Mouse (Mus musculus) heart, embryonic 16.5 days (tissue): ENCODE results near the gene Rpl10-ps3. TPM values are rescaled to one million over a fixed set of nuclear protein-coding genes. Genes with fewer than 3 reads are reported as not detected.

ENCODE experiments used
- ATAC-seq: fragments of 200-750 bp; cut with Nextera tagmentation; replicated peaks from 2 replicates; pipeline ENCODE4 v1.8.0; 2017; ENCODE audit warnings: moderate number of reproducible peaks; ENCODE audit not compliant: insufficient read depth, low FRiP score; ENCODE audit errors: extremely low read depth
- H3K27ac ChIP-seq: fragments of 300-500 bp; sonication (generic); 2 replicates; pipeline ENCODE4 v1.5.1; 2014; ENCODE audit warnings: mild to moderate bottlenecking, low read length, control low read depth, moderate library complexity
- H3K27me3 ChIP-seq: fragments of 300-500 bp; sonication (generic); 2 replicates; pipeline ENCODE4 v1.6.1; 2014; ENCODE audit warnings: low read length, mixed read lengths; ENCODE audit not compliant: control insufficient read depth, insufficient read depth
- H3K36me3 ChIP-seq: fragments of 300-500 bp; sonication (generic); 2 replicates; pipeline ENCODE4 v1.6.1; 2014; ENCODE audit not compliant: control insufficient read depth, insufficient read depth
- H3K4me1 ChIP-seq: fragments of 300-500 bp; sonication (generic); 2 replicates; pipeline ENCODE4 v1.6.1; 2014; ENCODE audit warnings: low read length, mixed read lengths; ENCODE audit not compliant: control insufficient read depth, insufficient read depth
- H3K4me2 ChIP-seq: fragments of 300-500 bp; sonication (generic); 2 replicates; pipeline ENCODE4 v1.6.1; 2014; ENCODE audit warnings: low read depth, mild to moderate bottlenecking, control low read depth, low read length
- H3K4me3 ChIP-seq: fragments of 300-500 bp; sonication (generic); 2 replicates; pipeline ENCODE4 v1.5.1; 2014; ENCODE audit warnings: mild to moderate bottlenecking, control low read depth, low read length
- H3K9ac ChIP-seq: fragments of 300-500 bp; sonication (generic); 2 replicates; pipeline ENCODE4 v1.6.1; 2014; ENCODE audit warnings: low read length, control low read depth
- H3K9me3 ChIP-seq: fragments of 300-500 bp; sonication (generic); replicated peaks from 2 replicates; pipeline ENCODE4 v1.6.1; 2016; ENCODE audit warnings: low read length; ENCODE audit not compliant: control insufficient read depth
- WGBS: fragments of 180-500 bp; shearing (Covaris S2); extraction: QIAGEN DNeasy Blood & Tissue Kit; methylation state at CpG from one replicate; pipeline ENCODE4 v1.1.7; 2014; 5-methylcytosine and 5-hydroxymethylcytosine counted together
- polyA plus RNA-seq: library from polyadenylated mRNA; unstranded; fragments of >200 nt; fragmentation: Nextera tagmentation; extraction: Ambion mirVana; gene quantifications from 2 replicates; pipeline ENCODE4 v1.2.1, GENCODE M21; 2015

The Rpl10-ps3 gene
- polyA plus RNA-seq, 1 experiment from 2014 or later: 219 TPM

DNA sequence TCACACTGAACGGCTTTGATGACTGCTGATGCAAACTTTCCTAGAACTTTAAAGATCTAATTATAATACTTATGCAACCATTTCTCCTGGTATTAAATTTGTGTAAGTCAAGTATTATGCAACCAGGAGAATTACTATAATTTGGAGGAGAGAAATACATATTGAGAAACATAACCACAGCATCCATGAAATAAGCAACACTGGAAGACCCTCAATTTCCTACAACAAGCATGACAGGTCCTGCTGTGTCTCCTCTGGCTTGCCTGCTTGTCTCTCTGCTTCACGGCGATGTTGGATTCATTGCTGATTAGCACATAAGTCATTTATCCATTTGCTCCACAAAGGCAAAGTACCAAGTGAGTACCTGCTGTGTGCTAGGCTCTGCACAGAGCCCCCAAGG is 12.6 kb upstream of the Rpl10-ps3 start:
- Histone ChIP-seq H3K4me2 (no peak overlapping the region), H3K9ac (no peak overlapping the region), H3K27ac (no peak overlapping the region), H3K36me3 (no peaks in the 10 kb centered on the region), H3K4me1 (no peaks in the 10 kb centered on the region), H3K9me3 (no peaks in the 10 kb centered on the region), H3K4me3 (no peak overlapping the region), H3K27me3 (no peaks in the 10 kb centered on the region)
- WGBS: 65% methylated on average over 3 of the region's 3 CpGs
- no peak for ATAC-seq

DNA sequence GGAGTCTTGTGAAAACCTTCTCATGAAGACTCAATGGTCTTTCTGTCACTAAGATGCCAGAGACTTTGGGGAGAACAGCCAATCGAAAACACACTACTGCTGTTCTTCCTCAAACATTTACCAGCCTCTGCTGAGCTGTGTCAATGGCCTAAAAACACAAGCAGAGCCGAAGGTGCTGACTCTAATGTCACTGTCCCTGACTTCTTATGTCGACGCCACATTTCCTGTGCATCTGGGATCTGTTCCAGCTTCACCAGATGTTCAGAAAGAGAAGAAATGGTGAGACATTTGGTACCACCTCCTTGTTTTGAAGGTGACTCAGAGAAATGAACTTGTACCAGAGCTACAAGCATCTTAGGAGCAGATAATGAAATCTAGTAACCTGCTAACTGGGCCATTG is 7.0 kb upstream of the Rpl10-ps3 start:
- WGBS: 38% methylated on average over 4 of the region's 4 CpGs
- ATAC-seq: no peak
- H3K4me3 ChIP-seq: no peak overlapping the region
- H3K36me3 ChIP-seq: no peaks in the 10 kb centered on the region
- no peak overlapping the region for H3K27ac ChIP-seq
- no peaks in the 10 kb centered on the region for H3K4me1 ChIP-seq
- H3K27me3 ChIP-seq: no peaks in the 10 kb centered on the region
- no peak overlapping the region for H3K9ac ChIP-seq
- no peak overlapping the region for H3K4me2 ChIP-seq
- H3K9me3 ChIP-seq: no peaks in the 10 kb centered on the region

DNA sequence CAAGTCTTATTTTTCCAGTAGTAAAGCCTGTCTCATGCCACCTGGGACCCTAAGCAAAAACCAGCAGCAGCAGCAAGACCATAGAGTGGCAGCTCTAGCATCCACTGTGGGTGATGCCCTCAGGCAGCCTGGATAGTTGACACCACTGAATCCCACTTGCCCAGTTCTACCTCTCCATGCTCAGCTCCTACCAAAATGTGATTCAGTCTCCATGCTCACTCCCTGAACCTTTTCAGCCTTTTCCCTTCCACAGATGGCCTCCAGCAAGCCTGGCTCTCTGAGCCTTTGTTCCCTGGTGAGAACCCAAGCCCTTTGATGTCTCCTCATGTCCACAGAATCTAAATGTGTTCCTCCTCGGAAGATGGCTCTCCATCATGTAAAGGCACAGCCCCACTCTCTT is 5.8 kb upstream of the Rpl10-ps3 start:
- H3K4me1 ChIP-seq: no peaks in the 10 kb centered on the region
- H3K9me3 ChIP-seq: no peaks in the 10 kb centered on the region
- no peak overlapping the region for H3K9ac ChIP-seq
- no peak for ATAC-seq
- 69% methylated on average over 1 of the region's 1 CpGs for WGBS
- H3K36me3 ChIP-seq: no peaks in the 10 kb centered on the region
- no peak overlapping the region for H3K4me2 ChIP-seq
- H3K27me3 ChIP-seq: no peaks in the 10 kb centered on the region
- H3K27ac ChIP-seq: no peak overlapping the region
- no peak overlapping the region for H3K4me3 ChIP-seq

DNA sequence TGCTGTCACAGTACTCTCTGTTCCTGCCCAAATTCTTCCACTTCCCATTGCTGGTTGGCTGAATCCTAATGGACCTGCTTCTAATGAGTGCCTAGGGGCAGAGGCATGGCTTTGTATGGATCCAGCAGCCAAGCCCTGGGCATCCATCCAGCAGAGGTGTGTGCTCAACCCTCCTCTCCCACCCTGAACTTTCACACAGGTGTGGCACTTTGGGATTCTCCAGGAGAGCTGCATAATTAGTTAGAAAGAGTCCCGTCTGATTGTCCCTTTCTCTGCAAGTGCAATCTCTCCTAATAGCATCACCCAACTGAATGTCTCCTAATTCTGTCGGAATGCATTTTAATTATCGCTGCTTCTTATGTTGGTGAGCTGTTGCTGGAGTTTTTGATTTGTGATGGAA is 4.4 kb upstream of the Rpl10-ps3 start:
- Histone ChIP-seq H3K9me3 (no peaks in the 10 kb centered on the region), H3K4me2 (no peak overlapping the region), H3K27ac (no peak overlapping the region), H3K27me3 (no peaks in the 10 kb centered on the region), H3K4me1 (no peaks in the 10 kb centered on the region), H3K36me3 (no peaks in the 10 kb centered on the region), H3K4me3 (no peak overlapping the region), H3K9ac (no peak overlapping the region)
- WGBS: 79% methylated on average over 3 of the region's 3 CpGs
- ATAC-seq: no peak

DNA sequence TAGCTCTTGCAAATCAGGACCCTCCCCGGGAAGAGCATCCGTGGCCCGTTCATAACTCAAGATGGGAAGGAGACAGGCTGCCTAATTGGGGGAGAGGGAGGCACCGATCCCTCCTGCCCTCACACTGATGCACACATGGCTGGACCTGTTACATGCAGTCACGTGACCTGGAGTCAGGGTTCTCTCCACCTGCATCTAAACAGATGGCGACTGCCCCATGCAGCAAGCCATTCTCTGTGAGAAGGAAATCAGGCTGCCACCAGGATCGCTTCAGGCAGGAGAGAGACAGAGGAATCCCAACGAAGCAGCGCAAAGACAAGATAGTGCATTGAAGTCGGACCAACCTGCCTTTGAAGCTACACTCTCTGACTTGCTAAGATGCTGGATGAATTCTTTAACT is 3.5 kb upstream of the Rpl10-ps3 start:
- Histone ChIP-seq H3K4me2 (no peak overlapping the region), H3K27ac (no peak overlapping the region), H3K9ac (no peak overlapping the region), H3K4me3 (no peak overlapping the region), H3K36me3 (no peaks in the 10 kb centered on the region), H3K9me3 (no peaks in the 10 kb centered on the region), H3K4me1 (no peaks in the 10 kb centered on the region), H3K27me3 (no peaks in the 10 kb centered on the region)
- ATAC-seq: no peak
- 78% methylated on average over 10 of the region's 10 CpGs for WGBS

DNA sequence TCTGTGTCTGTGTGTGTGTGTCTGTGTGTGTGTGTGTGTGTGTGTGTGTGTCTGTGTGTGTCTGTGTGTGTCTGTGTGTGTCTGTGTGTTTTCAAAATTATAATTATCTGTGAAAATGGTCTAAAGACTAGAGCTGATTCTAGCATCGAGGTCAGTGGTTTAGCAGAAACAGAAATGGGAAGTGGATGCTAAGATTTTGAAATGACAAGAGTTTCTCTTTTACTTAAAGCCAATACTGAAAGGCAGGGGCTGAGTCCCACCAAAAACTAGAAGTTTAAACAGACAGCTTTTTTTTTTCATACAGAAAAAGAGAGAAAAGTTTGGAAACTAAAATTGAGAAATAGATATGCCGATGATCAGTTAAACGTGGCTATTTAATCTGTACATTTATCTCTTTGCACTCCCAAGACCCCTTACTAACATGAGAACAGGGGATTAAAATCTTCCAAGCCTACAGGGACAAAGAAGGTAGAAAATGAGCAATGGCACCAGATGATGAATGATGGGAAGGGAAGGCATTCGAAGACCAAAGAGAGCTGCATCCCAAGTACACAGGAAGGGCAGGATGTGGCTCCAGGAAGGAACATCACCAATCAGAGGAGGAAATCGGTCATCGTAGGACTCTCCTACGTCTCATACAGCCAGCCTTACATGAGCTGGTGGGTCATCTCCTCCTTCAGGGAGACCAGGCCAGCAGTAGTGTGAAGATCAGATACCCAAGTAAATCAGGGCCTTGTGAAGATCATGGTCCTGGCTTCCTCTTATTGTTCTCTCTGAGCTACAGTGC is 9.0 kb downstream of the Rpl10-ps3 start:
- 68% methylated on average over 7 of the region's 7 CpGs for WGBS
- H3K4me2 ChIP-seq: no peak overlapping the region
- H3K4me3 ChIP-seq: no peak overlapping the region
- H3K27me3 ChIP-seq: no peaks in the 10 kb centered on the region
- no peaks in the 10 kb centered on the region for H3K36me3 ChIP-seq
- H3K9me3 ChIP-seq: no peaks in the 10 kb centered on the region
- no peak for ATAC-seq
- H3K27ac ChIP-seq: no peak overlapping the region
- H3K4me1 ChIP-seq: no peaks in the 10 kb centered on the region
- no peak overlapping the region for H3K9ac ChIP-seq

GRCm38 (mm10) chr9:50333413-50333812 is 11.4 kb downstream of the Rpl10-ps3 start:
- H3K4me3 ChIP-seq: no peak overlapping the region
- 0 out of 2 replicates have a peak overlapping the region, but pooled peaks have one; percentile 13 for H3K4me2 ChIP-seq

GRCm38 (mm10) chr9:50324355-50325225 is 20.2 kb downstream of the Rpl10-ps3 start:
- peaks cover 6% of the 10 kb centered on the region; the same call in 1 of the 2 replicates for H3K9me3 ChIP-seq
- H3K36me3 ChIP-seq: no peaks in the 10 kb centered on the region
- WGBS: 74% methylated on average over 9 of the region's 9 CpGs
- H3K27ac ChIP-seq: no peak overlapping the region
- ATAC-seq: no peak
- H3K9ac ChIP-seq: no peak overlapping the region
- H3K4me2 ChIP-seq: no peak overlapping the region
- H3K27me3 ChIP-seq: no peaks in the 10 kb centered on the region
- H3K4me1 ChIP-seq: no peaks in the 10 kb centered on the region
- no peak overlapping the region for H3K4me3 ChIP-seq

More at GRCm38 (mm10) chr9:50333413-50333812, 11.4 kb downstream of the Rpl10-ps3 start:
- H3K36me3 ChIP-seq: no peaks in the 10 kb centered on the region
- H3K9me3 ChIP-seq: no peaks in the 10 kb centered on the region
- H3K9ac ChIP-seq: no peak overlapping the region
- no peaks in the 10 kb centered on the region for H3K4me1 ChIP-seq
- WGBS: 29% methylated on average over 6 of the region's 6 CpGs
- H3K27me3 ChIP-seq: no peaks in the 10 kb centered on the region
- ATAC-seq: no peak
- H3K27ac ChIP-seq: no peak overlapping the region

DNA sequence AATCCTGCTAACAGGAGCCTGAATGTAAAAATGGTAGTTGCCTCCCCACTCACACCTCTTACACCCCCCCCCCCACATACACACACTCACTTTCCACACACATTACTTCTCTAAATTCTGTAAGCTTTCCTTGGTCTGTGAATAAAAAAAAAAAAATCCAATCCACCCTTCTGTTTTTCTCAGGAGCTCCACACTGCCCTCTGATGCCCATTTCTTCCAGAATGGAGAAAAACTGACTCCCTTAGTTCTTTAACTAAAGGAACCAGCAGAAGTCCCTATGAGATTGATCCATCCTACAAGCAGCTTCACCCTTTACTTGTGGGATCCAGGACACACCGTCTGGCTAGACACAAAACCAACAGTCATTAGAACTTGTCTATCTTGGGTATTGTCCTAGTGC is 24.0 kb downstream of the Rpl10-ps3 start:
- H3K9ac ChIP-seq: no peak overlapping the region
- no peak overlapping the region for H3K27ac ChIP-seq
- no peaks in the 10 kb centered on the region for H3K36me3 ChIP-seq
- H3K9me3 ChIP-seq: peaks cover 6% of the 10 kb centered on the region; the same call in 1 of the 2 replicates
- H3K4me1 ChIP-seq: no peaks in the 10 kb centered on the region
- no peaks in the 10 kb centered on the region for H3K27me3 ChIP-seq
- no peak overlapping the region for H3K4me3 ChIP-seq
- no peak overlapping the region for H3K4me2 ChIP-seq
- no peak for ATAC-seq
- WGBS: 49% methylated on average over 1 of the region's 1 CpGs
